Mouse (Mus musculus): ENCODE measurements around the gene Olfr110. TPM values are rescaled to one million over a fixed set of nuclear protein-coding genes. Genes with fewer than 3 reads are reported as not detected.
"Not testable (repeated sequence)": the region's sequence is repeated elsewhere in the genome, so short reads cannot be mapped to it uniquely, and the experiment has no call there.

Olfr110 gene
- not detected in 2 replicates for polyA plus RNA-seq (2012; ENCODE audit: insufficient read depth, low replicate concordance)

- Histone ChIP-seq H3K4me1 (no peaks in the 10 kb centered on the region), H3K36me3 (replicated peaks; ENCODE audit: low read length) (no peaks in the 10 kb centered on the region), H3K4me3 (replicated peaks) (no peak within 1 kb of the TSS), H3K27me3 (replicated peaks) (no peaks in the 10 kb centered on the region), H3K9me3 (peaks cover 6% of the 10 kb centered on the region)
- TF ChIP-seq GATA1 (IDR thresholded peaks at IDR 0.05; ENCODE audit: borderline replicate concordance, low read length) (no peak), FLI1 (IDR thresholded peaks at IDR 0.05; ENCODE audit: low read length) (no peak)
Measured at GRCm38 (mm10) chr17:37491930-37492518, at the start of gene Olfr110. TSS of gene Olfr110 (plus strand) at chr17:37492468.

DNA sequence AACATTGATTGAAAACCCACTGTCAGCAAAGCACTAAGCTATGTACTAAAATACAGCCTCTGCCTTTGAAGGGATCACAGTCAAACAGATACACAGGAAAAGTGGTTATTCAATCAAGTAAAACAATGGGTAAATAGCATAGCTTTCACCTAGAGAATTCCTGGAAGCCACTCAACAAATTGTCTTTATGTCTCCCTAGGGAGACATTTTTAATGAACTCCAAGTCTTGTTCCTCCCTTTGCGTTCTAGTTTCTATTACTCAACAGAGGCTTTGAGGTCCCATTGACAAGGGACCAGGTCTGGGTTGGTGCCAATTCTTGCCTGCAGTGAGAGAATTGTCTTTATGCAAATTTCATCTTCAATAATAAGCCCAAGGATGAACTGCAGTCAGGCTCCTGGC lies 47.1 kb upstream of the Olfr110 start, which contains the start of gene Olfr108:
Olfr108 (plus strand) TSS at position 301 of the 400 bp plus-strand sequence.
- Histone ChIP-seq H3K4me3 (replicated peaks) (no peak within 1 kb of the TSS), H3K27me3 (replicated peaks) (no peaks in the 10 kb centered on the region), H3K9me3 (no peaks in the 10 kb centered on the region), H3K4me1 (no peaks in the 10 kb centered on the region), H3K36me3 (replicated peaks; ENCODE audit: low read length) (no peaks in the 10 kb centered on the region)
- no peak for TF ChIP-seq FLI1 (IDR thresholded peaks at IDR 0.05; ENCODE audit: low read length)
- no peak for TF ChIP-seq GATA1 (IDR thresholded peaks at IDR 0.05; ENCODE audit: borderline replicate concordance, low read length)

DNA sequence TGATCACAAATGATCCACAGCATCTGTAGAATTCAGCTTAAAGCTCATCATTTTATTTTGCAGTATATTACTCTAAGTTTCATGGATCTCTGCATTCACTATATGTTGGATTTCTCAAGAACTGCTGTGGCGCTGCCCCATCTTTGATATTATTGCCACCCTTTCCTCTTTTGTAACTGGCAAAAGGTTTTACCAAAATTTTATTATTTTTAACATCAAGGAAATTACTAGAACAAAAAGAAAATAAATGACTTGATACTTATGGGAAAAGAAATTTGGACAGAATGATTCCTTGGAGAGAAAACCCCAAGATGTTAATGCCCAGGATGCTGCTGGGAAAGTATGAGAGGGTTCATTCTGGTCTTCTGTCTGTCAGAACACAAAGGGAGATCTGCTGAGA lies 33.7 kb upstream of the Olfr110 start, which contains the start of gene Olfr109:
Olfr109 (plus strand) TSS at position 301 of the 400 bp plus-strand sequence.
- no peak for TF ChIP-seq FLI1 (IDR thresholded peaks at IDR 0.05; ENCODE audit: low read length)
- TF ChIP-seq GATA1 (IDR thresholded peaks at IDR 0.05; ENCODE audit: borderline replicate concordance, low read length): no peak
- H3K36me3 ChIP-seq (replicated peaks; ENCODE audit: low read length): no peaks in the 10 kb centered on the region
- no peaks in the 10 kb centered on the region for H3K9me3 ChIP-seq
- H3K4me1 ChIP-seq: no peaks in the 10 kb centered on the region
- H3K4me3 ChIP-seq (replicated peaks): no peak within 1 kb of the TSS
- no peaks in the 10 kb centered on the region for H3K27me3 ChIP-seq (replicated peaks)

DNA sequence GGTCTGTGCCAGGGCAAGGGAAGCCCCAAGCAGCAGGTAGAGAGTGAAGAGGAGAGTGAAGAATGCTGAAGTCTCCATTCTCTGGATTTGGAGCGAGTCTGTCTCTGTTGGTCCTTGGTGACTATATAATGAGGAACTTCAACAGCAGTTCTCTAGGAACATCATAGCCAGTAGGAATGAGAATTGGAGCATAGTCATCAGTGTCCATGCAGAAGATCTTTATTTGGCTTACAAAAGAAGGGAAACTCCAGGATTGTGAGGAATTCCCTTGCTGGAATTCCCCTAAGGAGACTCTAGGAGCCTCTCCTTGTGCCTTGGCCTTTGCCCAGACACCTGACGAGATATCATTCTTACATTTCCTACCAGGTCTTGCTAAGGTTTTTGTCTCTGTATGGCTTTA lies 8.8 kb upstream of the Olfr110 start, which contains the start of gene H2-M2:
H2-M2 (minus strand) TSS at position 101 of the 400 bp plus-strand sequence.
- H3K27me3 ChIP-seq (replicated peaks): no peaks in the 10 kb centered on the region
- H3K9me3 ChIP-seq: peaks cover 23% of the 10 kb centered on the region

GRCm38 (mm10) chr17:37507730-37508129 lies 15.5 kb downstream of the Olfr110 start, which contains the start of gene Olfr111:
TSS of gene Olfr111 (plus strand) at chr17:37508030.
- Histone ChIP-seq H3K36me3 (replicated peaks; ENCODE audit: low read length) (no peaks in the 10 kb centered on the region), H3K4me3 (replicated peaks) (no peak within 1 kb of the TSS), H3K4me1 (no peaks in the 10 kb centered on the region), H3K27me3 (replicated peaks) (no peaks in the 10 kb centered on the region), H3K9me3 (peaks cover 6% of the 10 kb centered on the region)
- TF ChIP-seq FLI1 (IDR thresholded peaks at IDR 0.05; ENCODE audit: low read length) (no peak), GATA1 (IDR thresholded peaks at IDR 0.05; ENCODE audit: borderline replicate concordance, low read length) (no peak)

More for the DNA sequence above, 8.8 kb upstream of the Olfr110 start, which contains the start of gene H2-M2:
- Histone ChIP-seq H3K4me1 (no peaks in the 10 kb centered on the region), H3K4me3 (replicated peaks) (peak within 1 kb of the TSS; percentile 7), H3K36me3 (replicated peaks; ENCODE audit: low read length) (no peaks in the 10 kb centered on the region)
- TF ChIP-seq GATA1 (IDR thresholded peaks at IDR 0.05; ENCODE audit: borderline replicate concordance, low read length): no peak
- no peak for TF ChIP-seq FLI1 (IDR thresholded peaks at IDR 0.05; ENCODE audit: low read length)

DNA sequence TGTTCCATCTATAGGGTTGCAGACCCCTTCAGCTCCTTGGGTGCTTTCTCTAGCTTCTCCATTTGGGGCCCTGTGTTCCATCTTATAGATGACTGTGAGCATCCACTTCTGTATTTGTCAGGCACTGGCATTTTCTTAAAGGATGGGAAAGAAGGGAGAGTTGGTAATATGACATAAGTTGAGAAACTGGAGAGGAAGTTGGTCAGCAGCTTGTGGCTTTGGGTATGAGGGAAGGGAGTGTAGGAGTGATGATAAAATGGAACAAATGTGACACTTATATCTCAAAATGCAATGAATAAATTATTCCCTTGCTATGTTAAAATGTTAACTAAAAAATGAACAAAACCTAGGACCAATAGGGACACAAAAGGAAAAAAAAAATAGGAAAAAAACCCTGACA lies 32.3 kb downstream of the Olfr110 start:
- H3K27me3 ChIP-seq (replicated peaks); H3K36me3 ChIP-seq (replicated peaks; ENCODE audit: low read length); H3K9me3 ChIP-seq; H3K4me3 ChIP-seq (replicated peaks); H3K4me1 ChIP-seq: not testable (repeated sequence)

DNA sequence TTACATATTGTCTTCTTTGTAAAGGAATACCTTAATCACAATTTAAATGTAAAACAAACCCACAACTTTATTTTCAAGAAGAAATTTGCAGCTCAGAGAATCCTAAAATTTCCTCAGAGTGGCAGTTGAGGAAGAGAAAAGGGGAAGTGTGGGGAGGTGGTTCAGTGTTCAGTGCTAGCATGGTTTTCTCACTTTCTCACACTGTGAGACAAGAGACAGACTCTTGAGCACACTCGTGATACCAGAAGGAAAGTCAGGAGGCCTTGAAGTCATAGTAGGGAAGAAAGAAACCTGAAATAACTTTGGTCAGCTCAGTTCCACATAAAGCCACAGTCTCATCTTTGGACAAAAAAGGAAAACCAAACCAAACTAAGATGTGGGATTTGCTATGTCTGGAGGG lies 33.2 kb downstream of the Olfr110 start:
- H3K36me3 ChIP-seq (replicated peaks; ENCODE audit: low read length); H3K4me1 ChIP-seq; H3K9me3 ChIP-seq; H3K27me3 ChIP-seq (replicated peaks); H3K4me3 ChIP-seq (replicated peaks): not testable (repeated sequence)

- TF ChIP-seq GATA1 (IDR thresholded peaks at IDR 0.05; ENCODE audit: borderline replicate concordance, low read length) (no peak), FLI1 (IDR thresholded peaks at IDR 0.05; ENCODE audit: low read length) (no peak)
- Histone ChIP-seq H3K36me3 (replicated peaks; ENCODE audit: low read length) (no peaks in the 10 kb centered on the region), H3K4me3 (replicated peaks) (no peak overlapping the region), H3K9me3 (peaks cover 3% of the 10 kb centered on the region; the same call in 1 of the 2 replicates), H3K4me1 (no peaks in the 10 kb centered on the region), H3K27me3 (replicated peaks) (no peaks in the 10 kb centered on the region)
Measured at GRCm38 (mm10) chr17:37535173-37535572, 42.9 kb downstream of the Olfr110 start.

- H3K36me3 ChIP-seq (replicated peaks; ENCODE audit: low read length); H3K9me3 ChIP-seq; H3K4me3 ChIP-seq (replicated peaks); H3K4me1 ChIP-seq; H3K27me3 ChIP-seq (replicated peaks): not testable (repeated sequence)
Measured at GRCm38 (mm10) chr17:37538416-37538815, 46.1 kb downstream of the Olfr110 start.

- H3K27me3 ChIP-seq (replicated peaks): no peaks in the 10 kb centered on the region
- no peaks in the 10 kb centered on the region for H3K9me3 ChIP-seq
- H3K4me1 ChIP-seq: no peaks in the 10 kb centered on the region
- H3K36me3 ChIP-seq (replicated peaks; ENCODE audit: low read length): no peaks in the 10 kb centered on the region
- TF ChIP-seq GATA1 (IDR thresholded peaks at IDR 0.05; ENCODE audit: borderline replicate concordance, low read length) (no peak), FLI1 (IDR thresholded peaks at IDR 0.05; ENCODE audit: low read length) (no peak)
- H3K4me3 ChIP-seq (replicated peaks): no peak overlapping the region
Measured at GRCm38 (mm10) chr17:37541454-37542119, 49.3 kb downstream of the Olfr110 start.

Data from megakaryocyte, embryonic 14.5 days (primary cell).